Mouse (Mus musculus) heart, embryonic 12.5 days (tissue): ENCODE measurements around the gene Ccl5. TPM values are rescaled to one million over a fixed set of nuclear protein-coding genes. Genes with fewer than 3 reads are reported as not detected.

Experiments used
- ATAC-seq: fragments of 200-750 bp; cut with Nextera tagmentation; 2 replicates; pipeline ENCODE4 v1.8.0; 2017; ENCODE audit warnings: moderate TSS enrichment, moderate library complexity; ENCODE audit not compliant: insufficient number of reproducible peaks, low FRiP score
- H3K27ac ChIP-seq: fragments of 300-500 bp; sonication (generic); 2 replicates; pipeline ENCODE4 v1.5.1; 2016; ENCODE audit warnings: mild to moderate bottlenecking, moderate library complexity; ENCODE audit not compliant: poor library complexity, severe bottlenecking
- H3K27me3 ChIP-seq: fragments of 300-500 bp; sonication (generic); replicated peaks from 2 replicates; pipeline ENCODE4 v1.6.1; 2016; ENCODE audit warnings: mild to moderate bottlenecking, moderate library complexity
- H3K36me3 ChIP-seq: fragments of 300-500 bp; sonication (generic); 2 replicates; pipeline ENCODE4 v1.6.1; 2016; ENCODE audit warnings: mild to moderate bottlenecking, moderate library complexity
- H3K4me1 ChIP-seq: fragments of 300-500 bp; sonication (generic); replicated peaks from 2 replicates; pipeline ENCODE4 v1.6.1; 2016; ENCODE audit warnings: mild to moderate bottlenecking
- H3K4me2 ChIP-seq: fragments of 300-500 bp; sonication (generic); 2 replicates; pipeline ENCODE4 v1.6.1; 2016; ENCODE audit warnings: mild to moderate bottlenecking, moderate library complexity
- H3K4me3 ChIP-seq: fragments of 300-500 bp; sonication (generic); 2 replicates; pipeline ENCODE4 v1.5.1; 2016; ENCODE audit warnings: mild to moderate bottlenecking
- H3K9ac ChIP-seq: fragments of 300-500 bp; sonication (generic); 2 replicates; pipeline ENCODE4 v1.6.1; 2016; ENCODE audit warnings: mild to moderate bottlenecking, moderate library complexity
- H3K9me3 ChIP-seq: fragments of 300-500 bp; sonication (generic); replicated peaks from 2 replicates; pipeline ENCODE4 v1.6.1; 2016; ENCODE audit warnings: mild to moderate bottlenecking, moderate library complexity
- WGBS: fragments of 180-500 bp; shearing (Covaris S2); methylation state at CpG from one replicate; pipeline ENCODE4 v1.1.7; 2016; 5-methylcytosine and 5-hydroxymethylcytosine counted together
- polyA plus RNA-seq: library from polyadenylated mRNA; unstranded; fragments of >200 nt; fragmentation: Nextera tagmentation; extraction: Ambion mirVana; gene quantifications from 2 replicates; pipeline ENCODE4 v1.2.1, GENCODE M21; 2016

The Ccl5 gene
- polyA plus RNA-seq: 0.53 TPM in 1 of 2 replicates, not detected in the other

GRCm38 (mm10) chr11:83530360-83530759 lies at the start of gene Ccl5:
Gene Ccl5 (minus strand): TSS chr11:83530518.
- H3K36me3 ChIP-seq: no peaks in the 10 kb centered on the region
- 83% methylated on average over 5 of the region's 5 CpGs for WGBS
- H3K27ac ChIP-seq: no peak within 1 kb of the TSS
- no peaks in the 10 kb centered on the region for H3K9me3 ChIP-seq
- H3K9ac ChIP-seq: no peak within 1 kb of the TSS
- H3K4me2 ChIP-seq: no peak within 1 kb of the TSS
- ATAC-seq: no peak
- peaks cover 13% of the 10 kb centered on the region; the same call in 1 of the 2 replicates for H3K4me1 ChIP-seq
- no peaks in the 10 kb centered on the region for H3K27me3 ChIP-seq
- H3K4me3 ChIP-seq: no peak within 1 kb of the TSS

- no peak for ATAC-seq
- 71% methylated on average over 3 of the region's 3 CpGs for WGBS
Observed at GRCm38 (mm10) chr11:83578999-83579398, 48.7 kb upstream of the Ccl5 start.

GRCm38 (mm10) chr11:83578186-83578760 lies 48.0 kb upstream of the Ccl5 start, which contains the start of gene Ccl9:
Gene Ccl9 (minus strand): TSS chr11:83578636.
- 66% methylated on average over 2 of the region's 2 CpGs for WGBS
- no peak within 1 kb of the TSS for H3K27ac ChIP-seq
- no peak within 1 kb of the TSS for H3K4me2 ChIP-seq
- no peaks in the 10 kb centered on the region for H3K36me3 ChIP-seq
- H3K9ac ChIP-seq: no peak within 1 kb of the TSS
- H3K27me3 ChIP-seq: no peaks in the 10 kb centered on the region
- H3K9me3 ChIP-seq: no peaks in the 10 kb centered on the region
- H3K4me3 ChIP-seq: no peak within 1 kb of the TSS
- no peaks in the 10 kb centered on the region for H3K4me1 ChIP-seq
- no peak for ATAC-seq

More at GRCm38 (mm10) chr11:83578999-83579398, 48.7 kb upstream of the Ccl5 start:
- Histone ChIP-seq H3K9me3 (no peaks in the 10 kb centered on the region), H3K9ac (no peak overlapping the region), H3K27ac (no peak overlapping the region), H3K4me3 (no peak overlapping the region), H3K27me3 (no peaks in the 10 kb centered on the region), H3K36me3 (no peaks in the 10 kb centered on the region), H3K4me1 (no peaks in the 10 kb centered on the region), H3K4me2 (no peak overlapping the region)

GRCm38 (mm10) chr11:83576927-83577555 lies 46.7 kb upstream of the Ccl5 start:
- H3K27me3 ChIP-seq: no peaks in the 10 kb centered on the region
- no peak overlapping the region for H3K4me3 ChIP-seq
- H3K9me3 ChIP-seq: no peaks in the 10 kb centered on the region
- ATAC-seq: no peak
- no peak overlapping the region for H3K4me2 ChIP-seq
- no peak overlapping the region for H3K9ac ChIP-seq
- H3K4me1 ChIP-seq: no peaks in the 10 kb centered on the region
- H3K36me3 ChIP-seq: no peaks in the 10 kb centered on the region
- no peak overlapping the region for H3K27ac ChIP-seq
- 77% methylated on average over 4 of the region's 4 CpGs for WGBS

GRCm38 (mm10) chr11:83572834-83573233 lies 42.5 kb upstream of the Ccl5 start:
- 60% methylated on average over 9 of the region's 9 CpGs for WGBS
- H3K36me3 ChIP-seq: no peaks in the 10 kb centered on the region
- ATAC-seq: no peak
- H3K9ac ChIP-seq: no peak overlapping the region
- H3K4me1 ChIP-seq: no peaks in the 10 kb centered on the region
- no peak overlapping the region for H3K4me3 ChIP-seq
- no peaks in the 10 kb centered on the region for H3K9me3 ChIP-seq
- H3K4me2 ChIP-seq: no peak overlapping the region
- no peak overlapping the region for H3K27ac ChIP-seq
- peaks cover 6% of the 10 kb centered on the region; the same call in 1 of the 2 replicates for H3K27me3 ChIP-seq

GRCm38 (mm10) chr11:83572223-83572622 lies 41.9 kb upstream of the Ccl5 start:
- ATAC-seq: no peak
- no peaks in the 10 kb centered on the region for H3K9me3 ChIP-seq
- no peak overlapping the region for H3K9ac ChIP-seq
- H3K36me3 ChIP-seq: no peaks in the 10 kb centered on the region
- no peak overlapping the region for H3K4me2 ChIP-seq
- H3K4me3 ChIP-seq: no peak overlapping the region
- no peak overlapping the region for H3K27ac ChIP-seq
- H3K4me1 ChIP-seq: no peaks in the 10 kb centered on the region
- 77% methylated on average over 8 of the region's 8 CpGs for WGBS
- peaks cover 6% of the 10 kb centered on the region; the same call in 1 of the 2 replicates for H3K27me3 ChIP-seq

- Histone ChIP-seq H3K4me1 (no peaks in the 10 kb centered on the region), H3K27me3 (peaks cover 6% of the 10 kb centered on the region; the same call in 1 of the 2 replicates), H3K9me3 (no peaks in the 10 kb centered on the region), H3K9ac (no peak overlapping the region), H3K4me3 (no peak overlapping the region), H3K36me3 (no peaks in the 10 kb centered on the region), H3K27ac (no peak overlapping the region), H3K4me2 (no peak overlapping the region)
- no peak for ATAC-seq
- WGBS: 81% methylated on average over 2 of the region's 2 CpGs
Observed at GRCm38 (mm10) chr11:83570189-83570588, 39.9 kb upstream of the Ccl5 start.

GRCm38 (mm10) chr11:83569249-83569648 lies 38.9 kb upstream of the Ccl5 start:
- H3K27me3 ChIP-seq: peaks cover 6% of the 10 kb centered on the region; the same call in 1 of the 2 replicates
- 84% methylated on average over 7 of the region's 7 CpGs for WGBS
- no peaks in the 10 kb centered on the region for H3K9me3 ChIP-seq
- ATAC-seq: no peak
- H3K27ac ChIP-seq: no peak overlapping the region
- H3K4me2 ChIP-seq: no peak overlapping the region
- no peak overlapping the region for H3K4me3 ChIP-seq
- no peaks in the 10 kb centered on the region for H3K36me3 ChIP-seq
- H3K9ac ChIP-seq: no peak overlapping the region
- H3K4me1 ChIP-seq: no peaks in the 10 kb centered on the region

- Histone ChIP-seq H3K27me3 (peaks cover 6% of the 10 kb centered on the region; the same call in 1 of the 2 replicates), H3K4me3 (no peak overlapping the region), H3K9ac (no peak overlapping the region), H3K9me3 (no peaks in the 10 kb centered on the region), H3K27ac (no peak overlapping the region), H3K4me1 (no peaks in the 10 kb centered on the region), H3K4me2 (no peak overlapping the region), H3K36me3 (no peaks in the 10 kb centered on the region)
- ATAC-seq: no peak
- 84% methylated on average over 3 of the region's 3 CpGs for WGBS
Observed at GRCm38 (mm10) chr11:83568786-83569185, 38.5 kb upstream of the Ccl5 start.

GRCm38 (mm10) chr11:83568061-83568460 lies 37.7 kb upstream of the Ccl5 start:
- Histone ChIP-seq H3K4me2 (no peak overlapping the region), H3K9ac (no peak overlapping the region), H3K27me3 (peaks cover 6% of the 10 kb centered on the region; the same call in 1 of the 2 replicates), H3K4me3 (no peak overlapping the region), H3K36me3 (no peaks in the 10 kb centered on the region), H3K9me3 (no peaks in the 10 kb centered on the region), H3K4me1 (no peaks in the 10 kb centered on the region), H3K27ac (no peak overlapping the region)
- ATAC-seq: no peak
- WGBS: 85% methylated on average over 9 of the region's 9 CpGs

GRCm38 (mm10) chr11:83567311-83567710 lies 37.0 kb upstream of the Ccl5 start:
- WGBS: 55% methylated on average over 7 of the region's 7 CpGs
- Histone ChIP-seq H3K4me2 (no peak overlapping the region), H3K9me3 (no peaks in the 10 kb centered on the region), H3K4me3 (no peak overlapping the region), H3K4me1 (no peaks in the 10 kb centered on the region), H3K27ac (no peak overlapping the region), H3K9ac (no peak overlapping the region), H3K36me3 (no peaks in the 10 kb centered on the region), H3K27me3 (peaks cover 6% of the 10 kb centered on the region; the same call in 1 of the 2 replicates)
- ATAC-seq: no peak
